ENCODE assay signal across 26 mouse cellular contexts in the genomic region with DNA sequence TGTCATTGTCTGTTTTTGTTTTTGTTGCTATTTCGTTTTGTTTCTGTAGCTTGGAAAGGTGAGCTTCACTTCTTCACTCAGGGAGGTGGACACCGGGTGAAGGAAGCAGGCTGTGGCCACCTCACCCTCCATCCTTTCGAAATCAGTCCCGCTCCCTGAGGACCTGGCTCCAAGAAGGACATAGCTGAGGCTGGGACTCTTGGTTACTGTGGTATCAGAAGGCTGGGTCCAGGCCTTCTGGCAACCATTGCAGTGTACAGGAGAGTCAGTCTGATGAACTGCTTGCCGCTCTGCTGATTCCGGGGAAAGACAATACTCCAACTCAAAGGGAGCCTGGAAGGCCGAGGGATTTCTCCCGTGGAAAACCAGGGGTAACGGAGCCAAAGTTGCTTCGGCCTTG. TPM values are rescaled to one million over a fixed set of nuclear protein-coding genes. Genes with fewer than 3 reads are reported as not detected.
"Had no signal": no experiment of that assay in that cellular context is flagged by ENCODE, and none has a peak within 500 bp of the region (broad histone marks: within the 10 kb centered on the region; RNA-seq: fewer than 3 reads in every experiment).

No protein-coding gene starts in this region.

- DNase-seq: gastrocnemius, postnatal 36 days; heart, adult 18-20 months; heart, postnatal 14 days; heart, postnatal 36 days; kidney, adult 11 months; kidney, adult 2 months; kidney, adult 9 months; kidney, postnatal 14 days; kidney, postnatal 36 days; layer of hippocampus, adult 9-11 months; layer of hippocampus, postnatal 36 days; liver; liver, embryonic 13.5 days; liver, postnatal 0 days had no signal

- H3K9me3 ChIP-seq: heart, embryonic 10.5 days; heart, embryonic 13.5 days; heart, embryonic 15.5 days; hindbrain, embryonic 13.5 days; hindbrain, embryonic 15.5 days; limb, embryonic 12.5 days; liver, embryonic 13.5 days; liver, embryonic 15.5 days had no signal

- H3K36me3 ChIP-seq: heart, embryonic 13.5 days; heart, embryonic 15.5 days; hindbrain, embryonic 13.5 days; hindbrain, embryonic 15.5 days; limb, embryonic 12.5 days; liver, embryonic 13.5 days; liver, embryonic 15.5 days had no signal

- H3K9ac ChIP-seq: heart, embryonic 13.5 days; heart, embryonic 15.5 days; hindbrain, embryonic 13.5 days; hindbrain, embryonic 15.5 days; limb, embryonic 12.5 days; liver, embryonic 13.5 days; liver, embryonic 15.5 days had no signal

- H3K4me3 ChIP-seq: heart, embryonic 10.5 days; heart, embryonic 13.5 days; heart, embryonic 15.5 days; hindbrain, embryonic 13.5 days; hindbrain, embryonic 15.5 days; limb, embryonic 12.5 days; liver, embryonic 13.5 days; liver, embryonic 15.5 days had no signal

- H3K27ac ChIP-seq: heart, embryonic 13.5 days; heart, embryonic 15.5 days; hindbrain, embryonic 13.5 days; hindbrain, embryonic 15.5 days; hindbrain, postnatal 0 days; kidney, postnatal 0 days; limb, embryonic 12.5 days; liver, embryonic 13.5 days; liver, embryonic 15.5 days had no signal

- ATAC-seq: hindbrain, postnatal 0 days; intestine, embryonic 16.5 days; liver, postnatal 0 days had no signal

- H3K27me3 ChIP-seq: heart, embryonic 13.5 days; heart, embryonic 15.5 days had no signal

- H3K4me2 ChIP-seq: heart, embryonic 13.5 days; heart, embryonic 15.5 days; hindbrain, embryonic 13.5 days; hindbrain, embryonic 15.5 days; limb, embryonic 12.5 days; liver, embryonic 11.5 days; liver, embryonic 13.5 days; liver, embryonic 15.5 days had no signal

RNA-seq across cellular contexts. Expression of a gene that starts 3.9 kb away (rescaled TPM):
- total RNA-seq: hematopoietic stem cell, adult 5-6 weeks had no signal
